Mouse (Mus musculus) small intestine, adult 2 months (tissue): ENCODE data around the gene Rars2.

ENCODE experiments used
- CTCF ChIP-seq: fragments of 200-500 bp; IDR thresholded peaks from 2 replicates; pipeline ENCODE4 v1.5.1; 2012; ENCODE audit warnings: low read depth, mild to moderate bottlenecking, control low read depth, inconsistent platforms, low read length, moderate library complexity, mixed read lengths; ENCODE audit not compliant: insufficient replicate concordance, insufficient read length; ENCODE audit errors: extremely low read depth
- POLR2A ChIP-seq: fragments of 200-500 bp; IDR thresholded peaks from 2 replicates; pipeline ENCODE4 v1.6.1; 2012; ENCODE audit warnings: low read depth, mild to moderate bottlenecking, control low read depth, inconsistent platforms, low read length, moderate library complexity

GRCm38 (mm10) chr4:34626401-34626800 is 11.6 kb downstream of the Rars2 start:
- TF ChIP-seq CTCF (no peak), POLR2A (no peak)
